Mouse (Mus musculus): ENCODE results near the gene Cenpc1.

DNA sequence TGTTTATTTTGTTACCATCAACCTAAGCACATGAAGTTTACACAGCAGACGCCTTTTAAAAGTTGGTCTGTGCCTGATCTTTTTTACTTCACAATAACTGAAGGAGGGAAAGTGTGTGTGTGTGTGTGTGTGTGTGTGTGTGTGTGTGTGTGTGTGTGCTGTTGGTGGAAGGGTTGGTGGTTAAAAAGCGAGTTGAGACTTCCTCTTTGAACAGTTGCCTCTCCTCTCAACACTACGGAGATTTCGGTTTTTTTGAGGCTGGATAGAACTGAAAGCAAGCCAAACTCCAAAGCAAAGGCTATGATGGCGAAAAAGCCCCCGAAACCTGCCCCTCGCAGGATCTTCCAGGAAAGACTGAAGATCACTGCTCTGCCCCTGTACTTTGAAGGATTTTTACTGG, 6.2 kb upstream of the Cenpc1 start, which contains the start of gene Stap1:
- no peak for TF ChIP-seq EP300 (optimal IDR thresholded peaks at IDR 0.05)
- TF ChIP-seq CTCF (IDR thresholded peaks at IDR 0.05; ENCODE audit: low read depth) = no peak
